Mouse (Mus musculus) liver, embryonic 14.5 days (tissue): ENCODE data around the gene Bpnt1.

Source experiments
- CTCF ChIP-seq: IDR thresholded peaks from 2 replicates; pipeline ENCODE4 v1.5.1; 2016; ENCODE audit warnings: antibody characterized with exemption, low read depth, control low read depth
- EP300 ChIP-seq: IDR thresholded peaks from 2 replicates; pipeline ENCODE4 v1.6.1; 2016; ENCODE audit warnings: antibody characterized with exemption, low read depth

DNA sequence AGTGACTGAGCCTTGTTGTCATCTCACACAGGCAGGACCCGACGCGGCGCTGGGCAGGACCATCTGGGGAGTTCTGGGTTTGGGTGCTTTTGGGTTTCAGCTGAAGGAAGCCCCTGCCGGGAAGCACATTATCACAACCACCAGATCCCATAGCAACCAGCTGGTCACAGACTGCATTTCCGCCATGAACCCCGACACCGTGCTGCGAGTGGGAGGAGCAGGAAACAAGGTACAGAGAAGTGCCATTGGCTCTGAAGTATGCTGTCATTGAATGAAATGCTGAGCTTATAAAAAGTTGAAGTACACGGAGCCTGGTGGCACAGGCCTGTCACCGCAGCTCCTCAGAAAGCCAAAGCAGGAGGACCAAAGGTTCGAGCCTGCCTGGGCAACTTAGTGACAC is 20.2 kb downstream of the Bpnt1 start:
- no peak for TF ChIP-seq CTCF
- no peak for TF ChIP-seq EP300
